ENCODE assay signal across 9 mouse cellular contexts in genomic region chr3:116966225-116966624, GRCm38 (mm10). TPM values are rescaled to one million over a fixed set of nuclear protein-coding genes. Genes with fewer than 3 reads are reported as not detected.
DNase-seq lines count a peak whose midpoint lies in the region; ATAC-seq lines count a peak whose summit lies in the region.
"Had no signal": no experiment of that assay in that cellular context is flagged by ENCODE, and none has a peak within 500 bp of the region (broad histone marks: within the 10 kb centered on the region; RNA-seq: fewer than 3 reads in every experiment).

No protein-coding gene starts in this region.

- no peaks in the 10 kb centered on the region for H3K36me3 ChIP-seq in intestine, embryonic 14.5 days (ENCODE audit: control insufficient read depth, insufficient read depth, low read length)
- no peaks in the 10 kb centered on the region for H3K36me3 ChIP-seq in neural tube, embryonic 14.5 days (ENCODE audit: control insufficient read depth, insufficient read depth, low read length)

- DNase-seq in cerebellum, postnatal 14 days = peak; percentile 59 to 62
- DNase-seq in cerebellum, adult 11-12 months = no peak
- DNase-seq in adrenal gland, postnatal 14 days = peak; percentile 84
- DNase-seq in gastrocnemius, adult 8-10 months (ENCODE audit: low spot score in 2 of 2) = peak; percentile 10 to 15
- DNase-seq in intestine, embryonic 14.5 days (ENCODE audit: low spot score) = no peak
- peak; percentile 31 for DNase-seq in left cerebral cortex, postnatal 4 days
- no peak for DNase-seq in thymus, adult 18-20 months

- no peak overlapping the region for H3K4me3 ChIP-seq in intestine, embryonic 14.5 days (ENCODE audit: low read depth, low read length)
- H3K4me3 ChIP-seq in neural tube, embryonic 14.5 days (ENCODE audit: low read depth, low read length) = no peak overlapping the region

- H3K9ac ChIP-seq in intestine, embryonic 14.5 days (ENCODE audit: low read length) = no peak overlapping the region
- H3K9ac ChIP-seq in neural tube, embryonic 14.5 days (replicated peaks; ENCODE audit: low read depth, low read length) = no peak overlapping the region

- H3K9me3 ChIP-seq in intestine, embryonic 14.5 days (ENCODE audit: control insufficient read depth, low read length) = no peaks in the 10 kb centered on the region
- no peaks in the 10 kb centered on the region for H3K9me3 ChIP-seq in neural tube, embryonic 14.5 days (ENCODE audit: control insufficient read depth, low read length)

- intact Hi-C loops in left cerebral cortex, postnatal 4 days (cut with DNase I) = loop anchor here (10.0 kb wide), 1 partner anchor 61 kb away; no protein-coding TSS in a partner anchor

- no peak overlapping the region for H3K27ac ChIP-seq in intestine, embryonic 14.5 days (ENCODE audit: low read depth)
- no peak overlapping the region for H3K27ac ChIP-seq in neural tube, embryonic 14.5 days (ENCODE audit: low read depth, low read length)
- H3K27ac ChIP-seq: macrophage had no signal

- peak; percentile 62; the same call in 1 of the 2 replicates for ATAC-seq in intestine, embryonic 14.5 days (replicated peaks; ENCODE audit: low FRiP score, low TSS enrichment, low read depth)
- peak; percentile 81; the same call in 1 of the 2 replicates for ATAC-seq in neural tube, embryonic 14.5 days (ENCODE audit: low read depth)

- no peak overlapping the region for H3K4me2 ChIP-seq in intestine, embryonic 14.5 days (ENCODE audit: low read length)
- no peak overlapping the region for H3K4me2 ChIP-seq in neural tube, embryonic 14.5 days (ENCODE audit: low read depth, low read length)

- no peaks in the 10 kb centered on the region; the same call in 1 of the 2 replicates for H3K4me1 ChIP-seq in intestine, embryonic 14.5 days (replicated peaks; ENCODE audit: control insufficient read depth, insufficient read depth, low read length)
- H3K4me1 ChIP-seq in neural tube, embryonic 14.5 days (ENCODE audit: control insufficient read depth, insufficient read depth, low read length) = no peaks in the 10 kb centered on the region

- no peaks in the 10 kb centered on the region for H3K27me3 ChIP-seq in intestine, embryonic 14.5 days (replicated peaks; ENCODE audit: control insufficient read depth, insufficient read depth, low read length)
- no peaks in the 10 kb centered on the region for H3K27me3 ChIP-seq in neural tube, embryonic 14.5 days (ENCODE audit: control insufficient read depth, insufficient read depth, low read length)

- WGBS in intestine, embryonic 14.5 days = 39% methylated on average over 4 of the region's 4 CpGs
- 28% methylated on average over 4 of the region's 4 CpGs for WGBS in neural tube, embryonic 14.5 days

RNA-seq across cellular contexts. Expression of gene 4930455H04Rik, which starts 1.8 kb away (rescaled TPM):
- not detected in 2 replicates for total RNA-seq in adrenal gland, postnatal 14 days (2021)
- total RNA-seq in gastrocnemius, adult 8-10 months (2022) = under 1 TPM in 1 of 4 experiments, not detected in 3; 0.31 TPM
- polyA plus RNA-seq in intestine, embryonic 14.5 days (2014; fragmentation: Nextera tagmentation; extraction: Ambion mirVana) = not detected in 2 replicates
- not detected for total RNA-seq in left cerebral cortex, postnatal 4 days (2021)
- polyA plus RNA-seq in neural tube, embryonic 14.5 days (2014; fragmentation: Nextera tagmentation; extraction: Ambion mirVana) = not detected in 2 replicates
- polyA plus RNA-seq: macrophage had no signal

RNA-seq across cellular contexts. Expression of gene Palmd, which starts 2.6 kb away (rescaled TPM):
- total RNA-seq in adrenal gland, postnatal 14 days (2021) = 61.6 and 77.5 TPM in 2 replicates
- 10 to 100 TPM; 15.3 to 24.1 (median 20.2) TPM for total RNA-seq in gastrocnemius, adult 8-10 months (2022)
- polyA plus RNA-seq in intestine, embryonic 14.5 days (2014; fragmentation: Nextera tagmentation; extraction: Ambion mirVana) = 3.1 and 3.2 TPM in 2 replicates
- 10 to 100 TPM; 11.7 to 13.0 TPM for total RNA-seq in left cerebral cortex, postnatal 4 days (2021)
- 6.0 and 8.8 TPM in 2 replicates for polyA plus RNA-seq in neural tube, embryonic 14.5 days (2014; fragmentation: Nextera tagmentation; extraction: Ambion mirVana)
- polyA plus RNA-seq: macrophage had no signal

Comparison
In these comparisons a context has a peak if more than half of its experiments do, and no peak if none do; other contexts are left out.
1. DNase-seq: peak in cerebellum, postnatal 14 days (2 of 2), adrenal gland, postnatal 14 days (single experiment), gastrocnemius, adult 8-10 months (2 of 2) and left cerebral cortex, postnatal 4 days (single experiment); none in cerebellum, adult 11-12 months (single experiment), intestine, embryonic 14.5 days (single experiment) and thymus, adult 18-20 months (0 of 2).